Mouse (Mus musculus): ENCODE measurements around the gene Tubal3. TPM values are rescaled to one million over a fixed set of nuclear protein-coding genes. Genes with fewer than 3 reads are reported as not detected.

The Tubal3 gene
- total and polyA plus RNA-seq, 3 experiments = 0.07 TPM; not detected in 2

GRCm38 (mm10) chr13:3899301-3899700 lies 18.8 kb upstream of the Tubal3 start:
- TF ChIP-seq ZKSCAN1 (IDR thresholded peaks at IDR 0.05; ENCODE audit: borderline replicate concordance, low read depth, low read length) (no peak), KAT2A (IDR thresholded peaks at IDR 0.05; ENCODE audit: insufficient replicate concordance, low read length) (no peak), PAX5 (IDR thresholded peaks at IDR 0.05; ENCODE audit: low read length) (no peak), CHD1 (IDR thresholded peaks at IDR 0.05; ENCODE audit: low read depth, low read length) (no peak), ZNF384 (IDR thresholded peaks at IDR 0.05; ENCODE audit: low read depth, low read length) (no peak), MAFK (IDR thresholded peaks at IDR 0.05; ENCODE audit: insufficient replicate concordance, low read length) (no peak), CTCF (conservative IDR thresholded peaks at IDR 0.05 in 1 of 2, IDR thresholded peaks at IDR 0.05 in 1 of 2; ENCODE audit: low read depth in 2 of 2, low read length in 2 of 2) (no peak), USF2 (conservative IDR thresholded peaks at IDR 0.05; ENCODE audit: low read depth, low read length) (no peak), MXI1 (IDR thresholded peaks at IDR 0.05; ENCODE audit: low read depth, low read length) (no peak), IRF4 (IDR thresholded peaks at IDR 0.05; ENCODE audit: low read depth, low read length) (no peak), BHLHE40 (IDR thresholded peaks at IDR 0.05; ENCODE audit: low read depth, low read length) (no peak), POLR2AphosphoS2 (IDR thresholded peaks at IDR 0.05; ENCODE audit: low read depth, low read length) (no peak), E2F4 (IDR thresholded peaks at IDR 0.05; ENCODE audit: insufficient replicate concordance, low read depth, low read length) (no peak), ZC3H11A (IDR thresholded peaks at IDR 0.05; ENCODE audit: low read depth, low read length) (no peak), ETS1 (conservative IDR thresholded peaks at IDR 0.05; ENCODE audit: low read depth, low read length) (no peak), TBP (conservative IDR thresholded peaks at IDR 0.05; ENCODE audit: low read depth, low read length) (no peak), CHD2 (IDR thresholded peaks at IDR 0.05; ENCODE audit: low read length) (no peak), HCFC1 (IDR thresholded peaks at IDR 0.05; ENCODE audit: low read depth, low read length) (no peak), RCOR1 (conservative IDR thresholded peaks at IDR 0.05; ENCODE audit: low read depth, low read length) (no peak), ELF1 (IDR thresholded peaks at IDR 0.05; ENCODE audit: low read depth, low read length) (no peak)
- H3K4me1 ChIP-seq (ENCODE audit: control insufficient read depth in 1 of 2, insufficient read depth in 2 of 2) = 0 out of 4 replicates have a peak, but pooled peaks cover 0 to 4% of the 10 kb centered on the region in 2 experiments
- H3K4me2 ChIP-seq (ENCODE audit: insufficient read depth, low read depth, poor library complexity, severe bottlenecking) = no peak overlapping the region
- DNase-seq (ENCODE audit: extremely low read depth) = no peak
- no peaks in the 10 kb centered on the region for H3K27me3 ChIP-seq (replicated peaks)
- H3K9me3 ChIP-seq (replicated peaks; ENCODE audit: low read length) = no peaks in the 10 kb centered on the region
- no peak overlapping the region for H3K4me3 ChIP-seq (replicated peaks in 1 of 3; ENCODE audit: low read depth in 2 of 3, low read length in 2 of 3, poor library complexity in 1 of 3)
- no peak overlapping the region for H3K27ac ChIP-seq (ENCODE audit: insufficient read depth, low read depth)
- no peaks in the 10 kb centered on the region for H3K79me2 ChIP-seq (replicated peaks; ENCODE audit: control insufficient read depth, extremely low read depth, insufficient read depth, poor library complexity, severe bottlenecking)
- no peak overlapping the region for H3K9ac ChIP-seq (ENCODE audit: insufficient read depth, low read depth)
- H3K36me3 ChIP-seq (replicated peaks in 1 of 2; ENCODE audit: control insufficient read depth in 1 of 2, insufficient read depth in 1 of 2, low read length in 1 of 2) = peaks cover 11 to 56% of the 10 kb centered on the region in 2 experiments
- in situ Hi-C loops (cut with MboI; ENCODE audit: low pct_ligation_motif_present, low pct_unique_long_range_greater_than_20kb, low sequenced_read_pairs) (loop anchor here (5.0 to 25.0 kb wide), 2 partner anchors 137 to 232 kb away; no protein-coding TSS in a partner anchor), dilution Hi-C loops (cut with MboI; ENCODE audit: extremely low pct_ligation_motif_present, extremely low pct_unique_long_range_greater_than_20kb, low sequenced_read_pairs) (no loop called here)

DNA sequence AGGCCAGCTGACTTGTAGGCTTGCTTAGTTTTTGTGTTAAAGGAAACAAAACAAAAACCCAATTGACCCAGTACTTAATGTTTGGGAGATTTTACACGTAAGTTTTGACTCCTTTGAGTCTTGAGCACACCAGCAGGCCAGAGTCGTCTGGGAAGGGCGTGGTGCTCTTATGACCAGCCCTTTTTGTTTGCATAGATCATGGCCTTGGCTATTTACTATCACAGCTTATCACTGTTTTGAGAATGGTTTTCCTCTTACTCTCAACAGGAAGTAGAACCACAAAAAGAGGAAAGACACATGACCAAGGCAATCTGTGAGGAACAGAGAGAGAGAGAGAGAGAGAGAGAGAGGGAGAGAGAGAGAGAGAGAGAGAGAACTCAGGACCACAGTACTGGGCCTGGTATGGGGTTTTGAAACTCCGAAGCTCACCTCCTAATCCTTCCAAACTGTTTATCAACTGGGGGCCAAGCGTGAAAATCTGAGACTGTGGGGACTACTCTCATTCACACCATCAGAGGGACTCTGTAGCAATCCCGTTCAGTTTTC lies 10.8 kb upstream of the Tubal3 start:
- dilution Hi-C loops (cut with MboI; ENCODE audit: extremely low pct_ligation_motif_present, extremely low pct_unique_long_range_greater_than_20kb, low sequenced_read_pairs) (no loop called here), in situ Hi-C loops (cut with MboI; ENCODE audit: low pct_ligation_motif_present, low pct_unique_long_range_greater_than_20kb, low sequenced_read_pairs) (loop anchor here (25.0 kb wide), 1 partner anchor 495 kb away; no protein-coding TSS in a partner anchor)
- H3K27me3 ChIP-seq (replicated peaks) = no peaks in the 10 kb centered on the region
- H3K79me2 ChIP-seq (replicated peaks; ENCODE audit: control insufficient read depth, extremely low read depth, insufficient read depth, poor library complexity, severe bottlenecking) = no peaks in the 10 kb centered on the region
- H3K9ac ChIP-seq (ENCODE audit: insufficient read depth, low read depth) = no peak overlapping the region
- H3K36me3 ChIP-seq (replicated peaks in 1 of 2; ENCODE audit: control insufficient read depth in 1 of 2, insufficient read depth in 1 of 2, low read length in 1 of 2) = peaks cover 3 to 28% of the 10 kb centered on the region in 2 experiments
- no peak overlapping the region for H3K27ac ChIP-seq (ENCODE audit: insufficient read depth, low read depth)
- H3K9me3 ChIP-seq (replicated peaks; ENCODE audit: low read length) = no peaks in the 10 kb centered on the region
- no peak overlapping the region for H3K4me2 ChIP-seq (ENCODE audit: insufficient read depth, low read depth, poor library complexity, severe bottlenecking)
- peaks cover 2 to 33% of the 10 kb centered on the region in 2 experiments for H3K4me1 ChIP-seq (ENCODE audit: control insufficient read depth in 1 of 2, insufficient read depth in 2 of 2)
- no peak overlapping the region for H3K4me3 ChIP-seq (replicated peaks in 1 of 3; ENCODE audit: low read depth in 2 of 3, low read length in 2 of 3, poor library complexity in 1 of 3)
- no peak for DNase-seq (ENCODE audit: extremely low read depth)
- TF ChIP-seq UBTF (IDR thresholded peaks at IDR 0.05; ENCODE audit: low read depth, low read length) = no peak
- TF ChIP-seq SMC3 (IDR thresholded peaks at IDR 0.05; ENCODE audit: low read depth, low read length) = no peak
- no peak for TF ChIP-seq GABPA (IDR thresholded peaks at IDR 0.05; ENCODE audit: insufficient replicate concordance, low read depth, low read length)
- no peak for TF ChIP-seq USF2 (conservative IDR thresholded peaks at IDR 0.05; ENCODE audit: low read depth, low read length)
- no peak for TF ChIP-seq BHLHE40 (IDR thresholded peaks at IDR 0.05; ENCODE audit: low read depth, low read length)
- TF ChIP-seq CHD2 (IDR thresholded peaks at IDR 0.05; ENCODE audit: low read length) = no peak
- TF ChIP-seq MAZ (IDR thresholded peaks at IDR 0.05; ENCODE audit: low read depth, low read length) = no peak
- TF ChIP-seq MEF2A (IDR thresholded peaks at IDR 0.05; ENCODE audit: borderline replicate concordance, low read depth, low read length) = no peak
- no peak for TF ChIP-seq POLR2AphosphoS2 (IDR thresholded peaks at IDR 0.05; ENCODE audit: low read depth, low read length)
- TF ChIP-seq IRF4 (IDR thresholded peaks at IDR 0.05; ENCODE audit: low read depth, low read length) = no peak
